Mouse (Mus musculus): ENCODE measurements around the gene Pfas.

Pfas gene

GRCm38 (mm10) chr11:69008182-69009121 lies at the start of gene Pfas:
Gene Pfas, minus strand, starts transcription at chr11:69008460.
- DNase-seq (ENCODE audit: low spot score in 2 of 2): peak; percentile 93 to 97

- DNase-seq (ENCODE audit: low spot score in 2 of 2): no peak
These were observed 45.6 kb upstream of the Pfas start for GRCm38 (mm10) chr11:69053848-69054247.

GRCm38 (mm10) chr11:69052824-69053421 lies 44.7 kb upstream of the Pfas start:
- no peak for DNase-seq (ENCODE audit: low spot score in 2 of 2)

GRCm38 (mm10) chr11:69051771-69052170 lies 43.5 kb upstream of the Pfas start:
- no peak for DNase-seq (ENCODE audit: low spot score in 2 of 2)

- DNase-seq (ENCODE audit: low spot score in 2 of 2): peak in 1 of 2 experiments; percentile 58
These were observed 42.5 kb upstream of the Pfas start for GRCm38 (mm10) chr11:69050748-69051147.

- DNase-seq (ENCODE audit: low spot score in 2 of 2): peak in 1 of 2 experiments; percentile 58
These were observed 39.9 kb upstream of the Pfas start for GRCm38 (mm10) chr11:69048151-69048550.

GRCm38 (mm10) chr11:69047592-69047991 lies 39.3 kb upstream of the Pfas start:
- DNase-seq (ENCODE audit: low spot score in 2 of 2): peak in 1 of 2 experiments; percentile 60

- peak in 1 of 2 experiments; percentile 63 for DNase-seq (ENCODE audit: low spot score in 2 of 2)
These were observed 38.1 kb upstream of the Pfas start for GRCm38 (mm10) chr11:69046395-69046774.

- peak; percentile 86 to 92 for DNase-seq (ENCODE audit: low spot score in 2 of 2)
These were observed 37.5 kb upstream of the Pfas start, which contains the start of gene Aurkb for GRCm38 (mm10) chr11:69045531-69046394. Gene Aurkb, plus strand, starts transcription at chr11:69045647.

- DNase-seq (ENCODE audit: low spot score in 2 of 2): peak in 1 of 2 experiments; percentile 61
These were observed 29.9 kb upstream of the Pfas start for GRCm38 (mm10) chr11:69038173-69038572.

GRCm38 (mm10) chr11:69037231-69038061 lies 29.2 kb upstream of the Pfas start:
- DNase-seq (ENCODE audit: low spot score in 2 of 2): peak; percentile 82 to 89

- peak; percentile 85 to 93 for DNase-seq (ENCODE audit: low spot score in 2 of 2)
These were observed 28.4 kb upstream of the Pfas start for GRCm38 (mm10) chr11:69036486-69037230.

- DNase-seq (ENCODE audit: low spot score in 2 of 2): peak; percentile 86 to 90
These were observed 27.6 kb upstream of the Pfas start for GRCm38 (mm10) chr11:69035849-69036248.

GRCm38 (mm10) chr11:69035411-69035810 lies 27.2 kb upstream of the Pfas start:
- DNase-seq (ENCODE audit: low spot score in 2 of 2): peak in 1 of 2 experiments; percentile 65

- no peak for DNase-seq (ENCODE audit: low spot score in 2 of 2)
These were observed 26.3 kb upstream of the Pfas start for GRCm38 (mm10) chr11:69034585-69034984.

GRCm38 (mm10) chr11:69033552-69033951 lies 25.3 kb upstream of the Pfas start:
- no peak for DNase-seq (ENCODE audit: low spot score in 2 of 2)

- no peak for DNase-seq (ENCODE audit: low spot score in 2 of 2)
These were observed 20.5 kb upstream of the Pfas start for GRCm38 (mm10) chr11:69028805-69029204.

- no peak for DNase-seq (ENCODE audit: low spot score in 2 of 2)
These were observed 18.3 kb upstream of the Pfas start for GRCm38 (mm10) chr11:69026562-69026961.

- no peak for DNase-seq (ENCODE audit: low spot score in 2 of 2)
These were observed 12.4 kb upstream of the Pfas start for GRCm38 (mm10) chr11:69020691-69021090.

- no peak for DNase-seq (ENCODE audit: low spot score in 2 of 2)
These were observed 8.5 kb upstream of the Pfas start for GRCm38 (mm10) chr11:69016755-69017154.

Measured in spleen, postnatal 4 days (tissue).